Mouse (Mus musculus) G1E-ER4 (cell line): ENCODE measurements around the gene Lmtk2. TPM values are rescaled to one million over a fixed set of nuclear protein-coding genes. Genes with fewer than 3 reads are reported as not detected.

ENCODE experiments used
- GATA1 ChIP-seq: IDR thresholded peaks from one replicate; pipeline ENCODE4 v1.8.0; 2012; ENCODE audit warnings: low read length, inconsistent platforms
- polyA plus RNA-seq: library from polyadenylated mRNA; stranded (reverse); fragments of >175 nt; gene quantifications from 2 replicates; pipeline ENCODE4 v1.2.3, GENCODE M21; 2012

Lmtk2 gene
- 6.3 and 8.3 TPM in 2 replicates for polyA plus RNA-seq

GRCm38 (mm10) chr5:144100149-144100935 lies at the start of gene Lmtk2:
Gene Lmtk2 (plus strand): TSS chr5:144100436.
- TF ChIP-seq GATA1: no peak

- TF ChIP-seq GATA1: no peak
Observed at GRCm38 (mm10) chr5:144051268-144051667, 49.0 kb upstream of the Lmtk2 start.

- no peak for TF ChIP-seq GATA1
Observed at GRCm38 (mm10) chr5:144053450-144053849, 46.8 kb upstream of the Lmtk2 start.

- TF ChIP-seq GATA1: no peak
Observed at GRCm38 (mm10) chr5:144054340-144054739, 45.9 kb upstream of the Lmtk2 start.

- no peak for TF ChIP-seq GATA1
Observed at GRCm38 (mm10) chr5:144064093-144064492, 36.1 kb upstream of the Lmtk2 start.

- TF ChIP-seq GATA1: no peak
Observed at GRCm38 (mm10) chr5:144066036-144066435, 34.2 kb upstream of the Lmtk2 start.

GRCm38 (mm10) chr5:144070064-144070463 lies 30.2 kb upstream of the Lmtk2 start:
- no peak for TF ChIP-seq GATA1

GRCm38 (mm10) chr5:144071249-144071648 lies 29.0 kb upstream of the Lmtk2 start:
- no peak for TF ChIP-seq GATA1

- TF ChIP-seq GATA1: no peak
Observed at GRCm38 (mm10) chr5:144077541-144077940, 22.7 kb upstream of the Lmtk2 start.

- no peak for TF ChIP-seq GATA1
Observed at GRCm38 (mm10) chr5:144080886-144081285, 19.4 kb upstream of the Lmtk2 start.

- TF ChIP-seq GATA1: no peak
Observed at GRCm38 (mm10) chr5:144082006-144082405, 18.2 kb upstream of the Lmtk2 start.

GRCm38 (mm10) chr5:144083521-144083920 lies 16.7 kb upstream of the Lmtk2 start:
- no peak for TF ChIP-seq GATA1

GRCm38 (mm10) chr5:144084271-144084670 lies 16.0 kb upstream of the Lmtk2 start:
- no peak for TF ChIP-seq GATA1

- TF ChIP-seq GATA1: no peak
Observed at GRCm38 (mm10) chr5:144085696-144086095, 14.5 kb upstream of the Lmtk2 start.

GRCm38 (mm10) chr5:144086494-144086893 lies 13.7 kb upstream of the Lmtk2 start:
- no peak for TF ChIP-seq GATA1

GRCm38 (mm10) chr5:144088354-144088753 lies 11.9 kb upstream of the Lmtk2 start:
- no peak for TF ChIP-seq GATA1

GRCm38 (mm10) chr5:144095461-144095970 lies 4.7 kb upstream of the Lmtk2 start:
- TF ChIP-seq GATA1: no peak

- no peak for TF ChIP-seq GATA1
Observed at GRCm38 (mm10) chr5:144097902-144098639, 2.2 kb upstream of the Lmtk2 start.
